Mouse (Mus musculus) liver, postnatal 0 days (tissue): ENCODE data around the gene Prpf8.

Source experiments
- CTCF ChIP-seq: sonication (generic); IDR thresholded peaks from 2 replicates; pipeline ENCODE4 v1.5.1; 2016; ENCODE audit warnings: antibody characterized with exemption, low read depth
- EP300 ChIP-seq: IDR thresholded peaks from 2 replicates; pipeline ENCODE4 v1.6.1; 2016; ENCODE audit warnings: antibody characterized with exemption, low read depth, mild to moderate bottlenecking

DNA sequence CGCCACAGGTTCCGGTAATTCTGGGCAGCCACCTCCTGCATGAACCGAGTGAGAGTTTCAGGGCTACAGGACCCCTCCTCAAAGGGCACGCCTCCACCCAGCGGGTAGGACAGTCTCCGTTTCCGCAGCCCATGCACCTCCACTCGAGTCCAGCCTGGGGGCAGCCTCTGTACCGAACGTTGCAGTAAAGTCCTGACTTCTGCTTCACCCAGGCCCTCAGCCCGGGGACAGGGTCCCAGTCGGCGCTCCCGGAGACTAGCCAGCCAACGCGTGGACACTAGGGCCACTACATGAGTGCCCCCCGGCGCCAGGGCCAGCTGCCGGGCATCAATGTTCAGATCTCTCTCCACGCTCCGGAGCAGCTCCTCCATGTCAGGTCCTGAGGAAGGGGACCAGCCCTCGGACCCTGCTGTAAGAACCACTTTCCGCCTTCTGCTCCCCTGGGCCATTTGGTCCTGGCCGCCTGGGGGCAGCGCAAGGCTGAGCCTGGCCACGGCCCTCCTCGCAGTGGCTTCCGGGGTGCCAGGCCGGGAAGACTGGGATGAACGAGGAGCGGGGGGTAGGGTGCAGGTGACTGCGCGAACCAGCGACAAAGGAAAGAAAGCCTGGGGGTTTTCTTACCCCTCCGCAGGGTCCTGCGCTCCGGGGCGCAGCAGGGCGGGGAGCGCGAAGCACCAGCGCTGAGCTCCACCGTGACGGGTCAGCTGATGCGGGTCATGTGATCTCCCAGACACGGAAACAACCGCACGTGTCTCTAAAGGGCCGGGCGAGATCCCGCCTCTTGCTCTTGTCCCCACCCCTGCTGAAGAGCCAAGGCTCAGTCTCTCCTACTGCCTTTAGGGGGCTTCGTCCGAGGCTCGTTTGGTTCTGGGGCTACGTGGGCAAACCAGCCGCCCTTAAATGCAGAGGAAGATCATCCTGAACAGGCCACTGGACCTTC is 32.4 kb upstream of the Prpf8 start, which contains the start of gene Wdr81:
- TF ChIP-seq CTCF = peak; percentile 68
- 0 out of 2 replicates have a peak, but pooled peaks have one; percentile 50 for TF ChIP-seq EP300
